Mouse (Mus musculus) kidney, embryonic 16.5 days (tissue): ENCODE measurements around the gene Kcnk6. TPM values are rescaled to one million over a fixed set of nuclear protein-coding genes. Genes with fewer than 3 reads are reported as not detected.

ENCODE experiments used
- ATAC-seq: fragments of 200-750 bp; cut with Nextera tagmentation; 2 replicates; pipeline ENCODE4 v1.8.0; 2017; ENCODE audit warnings: moderate TSS enrichment; ENCODE audit not compliant: low FRiP score, low TSS enrichment
- H3K27ac ChIP-seq: fragments of 300-500 bp; sonication (generic); 2 replicates; pipeline ENCODE4 v1.5.1; 2014; ENCODE audit warnings: low read length
- H3K27me3 ChIP-seq: fragments of 300-500 bp; sonication (generic); 2 replicates; pipeline ENCODE4 v1.6.1; 2014; ENCODE audit warnings: low read length, control low read depth, mixed read lengths; ENCODE audit not compliant: insufficient read depth
- H3K36me3 ChIP-seq: fragments of 300-500 bp; sonication (generic); 2 replicates; pipeline ENCODE4 v1.6.1; 2014; ENCODE audit warnings: low read length, control low read depth, mixed read lengths; ENCODE audit not compliant: insufficient read depth
- H3K4me1 ChIP-seq: fragments of 300-500 bp; sonication (generic); 2 replicates; pipeline ENCODE4 v1.6.1; 2014; ENCODE audit warnings: low read length, control low read depth, mixed read lengths; ENCODE audit not compliant: insufficient read depth
- H3K4me2 ChIP-seq: fragments of 300-500 bp; sonication (generic); replicated peaks from 2 replicates; pipeline ENCODE4 v1.6.1; 2014; ENCODE audit warnings: low read depth, low read length
- H3K4me3 ChIP-seq: fragments of 300-500 bp; sonication (generic); 2 replicates; pipeline ENCODE4 v1.5.1; 2014; ENCODE audit warnings: mild to moderate bottlenecking, low read length
- H3K9ac ChIP-seq: fragments of 300-500 bp; sonication (generic); replicated peaks from 2 replicates; pipeline ENCODE4 v1.6.1; 2014; ENCODE audit warnings: low read length
- H3K9me3 ChIP-seq: fragments of 300-500 bp; sonication (generic); 2 replicates; pipeline ENCODE4 v1.6.1; 2016; ENCODE audit warnings: low read length, control low read depth
- WGBS: fragments of 180-500 bp; shearing (Covaris S2); extraction: QIAGEN DNeasy Blood & Tissue Kit; methylation state at CpG from one replicate; pipeline ENCODE4 v1.1.7; 2014; 5-methylcytosine and 5-hydroxymethylcytosine counted together
- polyA plus RNA-seq: library from polyadenylated mRNA; unstranded; fragments of >200 nt; fragmentation: Nextera tagmentation; extraction: Ambion mirVana; gene quantifications from 2 replicates; pipeline ENCODE4 v1.2.1, GENCODE M21; 2015

Gene Kcnk6
- 1.5 and 1.7 TPM in 2 replicates for polyA plus RNA-seq

GRCm38 (mm10) chr7:29232247-29233013 lies at the start of gene Kcnk6:
TSS of gene Kcnk6 (minus strand) at chr7:29232515.
- Histone ChIP-seq H3K9me3 (no peaks in the 10 kb centered on the region), H3K9ac (peak within 1 kb of the TSS; percentile 76), H3K4me1 (peaks cover 6% of the 10 kb centered on the region; the same call in 1 of the 2 replicates), H3K4me2 (peak within 1 kb of the TSS; percentile 96), H3K4me3 (peak within 1 kb of the TSS; percentile 62), H3K27me3 (peaks cover 22% of the 10 kb centered on the region), H3K36me3 (no peaks in the 10 kb centered on the region), H3K27ac (0 out of 2 replicates have a peak within 1 kb of the TSS, but pooled peaks have one; percentile 8)
- 1% methylated on average over 62 of the region's 62 CpGs for WGBS
- ATAC-seq = peak; percentile 28; the same call in 1 of the 2 replicates

GRCm38 (mm10) chr7:29281201-29282073 lies 49.1 kb upstream of the Kcnk6 start, which contains the start of gene Spint2:
TSS of gene Spint2 (minus strand) at chr7:29281912.
- Histone ChIP-seq H3K4me3 (peak within 1 kb of the TSS; percentile 70), H3K36me3 (no peaks in the 10 kb centered on the region), H3K4me1 (peaks cover 17% of the 10 kb centered on the region; the same call in 1 of the 2 replicates), H3K4me2 (peak within 1 kb of the TSS; percentile 92), H3K9ac (peak within 1 kb of the TSS; percentile 77), H3K27ac (peak within 1 kb of the TSS; percentile 92), H3K9me3 (no peaks in the 10 kb centered on the region), H3K27me3 (peaks cover 24% of the 10 kb centered on the region)
- peak; percentile 91 for ATAC-seq
- under 1% methylated on average over 73 of the region's 80 CpGs for WGBS

- no peaks in the 10 kb centered on the region for H3K36me3 ChIP-seq
- WGBS = 9% methylated on average over 13 of the region's 13 CpGs
- H3K9me3 ChIP-seq = no peaks in the 10 kb centered on the region
- no peak for ATAC-seq
- peaks cover 20% of the 10 kb centered on the region; the same call in 1 of the 2 replicates for H3K4me1 ChIP-seq
- no peak overlapping the region for H3K27ac ChIP-seq
- peak overlapping the region; percentile 92 for H3K4me2 ChIP-seq
- H3K27me3 ChIP-seq = peaks cover 24% of the 10 kb centered on the region
- peak overlapping the region; percentile 77 for H3K9ac ChIP-seq
- peak overlapping the region; percentile 70 for H3K4me3 ChIP-seq
Measured at GRCm38 (mm10) chr7:29280801-29281200, 48.5 kb upstream of the Kcnk6 start.

GRCm38 (mm10) chr7:29279924-29280323 lies 47.6 kb upstream of the Kcnk6 start:
- no peak overlapping the region for H3K27ac ChIP-seq
- H3K4me1 ChIP-seq = peaks cover 20% of the 10 kb centered on the region; the same call in 1 of the 2 replicates
- ATAC-seq = no peak
- no peaks in the 10 kb centered on the region for H3K36me3 ChIP-seq
- peak overlapping the region; percentile 70 for H3K4me3 ChIP-seq
- H3K4me2 ChIP-seq = peak overlapping the region; percentile 92
- H3K9ac ChIP-seq = peak overlapping the region; percentile 77; the same call in 1 of the 2 replicates
- no peaks in the 10 kb centered on the region for H3K9me3 ChIP-seq
- WGBS = 78% methylated on average over 8 of the region's 8 CpGs
- H3K27me3 ChIP-seq = peaks cover 24% of the 10 kb centered on the region

- Histone ChIP-seq H3K4me2 (no peak overlapping the region), H3K9me3 (no peaks in the 10 kb centered on the region), H3K4me1 (peaks cover 20% of the 10 kb centered on the region; the same call in 1 of the 2 replicates), H3K27me3 (peaks cover 24% of the 10 kb centered on the region; the same call in 1 of the 2 replicates), H3K9ac (no peak overlapping the region), H3K4me3 (no peak overlapping the region), H3K27ac (no peak overlapping the region), H3K36me3 (no peaks in the 10 kb centered on the region)
- no peak for ATAC-seq
Measured at GRCm38 (mm10) chr7:29279261-29279660, 46.9 kb upstream of the Kcnk6 start.

GRCm38 (mm10) chr7:29277510-29277909 lies 45.2 kb upstream of the Kcnk6 start:
- no peaks in the 10 kb centered on the region for H3K9me3 ChIP-seq
- no peak for ATAC-seq
- no peak overlapping the region for H3K27ac ChIP-seq
- no peak overlapping the region for H3K4me2 ChIP-seq
- no peak overlapping the region for H3K9ac ChIP-seq
- H3K36me3 ChIP-seq = no peaks in the 10 kb centered on the region
- 75% methylated on average over 4 of the region's 4 CpGs for WGBS
- H3K27me3 ChIP-seq = peaks cover 24% of the 10 kb centered on the region; the same call in 1 of the 2 replicates
- peaks cover 24% of the 10 kb centered on the region for H3K4me1 ChIP-seq
- H3K4me3 ChIP-seq = no peak overlapping the region

- WGBS = 46% methylated on average over 5 of the region's 5 CpGs
- H3K4me2 ChIP-seq = no peak overlapping the region
- ATAC-seq = no peak
- H3K36me3 ChIP-seq = no peaks in the 10 kb centered on the region
- H3K27me3 ChIP-seq = peaks cover 17% of the 10 kb centered on the region; the same call in 1 of the 2 replicates
- no peak overlapping the region for H3K9ac ChIP-seq
- H3K27ac ChIP-seq = peak overlapping the region; percentile 49; the same call in 1 of the 2 replicates
- peaks cover 21% of the 10 kb centered on the region for H3K4me1 ChIP-seq
- no peaks in the 10 kb centered on the region for H3K9me3 ChIP-seq
- no peak overlapping the region for H3K4me3 ChIP-seq
Measured at GRCm38 (mm10) chr7:29276715-29277114, 44.4 kb upstream of the Kcnk6 start.

GRCm38 (mm10) chr7:29271687-29272465 lies 39.6 kb upstream of the Kcnk6 start:
- H3K4me1 ChIP-seq = peaks cover 33% of the 10 kb centered on the region
- peak overlapping the region; percentile 56 for H3K27ac ChIP-seq
- no peak for ATAC-seq
- no peak overlapping the region for H3K9ac ChIP-seq
- no peak overlapping the region for H3K4me3 ChIP-seq
- no peaks in the 10 kb centered on the region for H3K27me3 ChIP-seq
- H3K4me2 ChIP-seq = no peak overlapping the region
- no peaks in the 10 kb centered on the region for H3K36me3 ChIP-seq
- no peaks in the 10 kb centered on the region for H3K9me3 ChIP-seq
- 47% methylated on average over 8 of the region's 8 CpGs for WGBS

GRCm38 (mm10) chr7:29270445-29270844 lies 38.1 kb upstream of the Kcnk6 start:
- Histone ChIP-seq H3K9ac (no peak overlapping the region), H3K27me3 (no peaks in the 10 kb centered on the region), H3K9me3 (no peaks in the 10 kb centered on the region), H3K4me2 (no peak overlapping the region), H3K4me1 (peaks cover 34% of the 10 kb centered on the region), H3K27ac (no peak overlapping the region), H3K4me3 (no peak overlapping the region), H3K36me3 (no peaks in the 10 kb centered on the region)
- no peak for ATAC-seq
- WGBS = 83% methylated on average over 4 of the region's 4 CpGs
